Mouse (Mus musculus) frontal cortex, adult 2 months (tissue): ENCODE measurements at regions not wholly inside any gene's neighbourhood (a gene's known extent, or its start where the extent isn't known, plus 50 kb on each side); places are given as distances from the start of the nearest gene placed in this dataset.

Source experiments
- DNase-seq, 2 experiments: peaks; one replicate each; pipeline ENCODE4 v3.0.0; 2022; ENCODE audit warnings: low spot score in 1 of 2; ENCODE audit errors: extremely low spot score in 1 of 2

DNA sequence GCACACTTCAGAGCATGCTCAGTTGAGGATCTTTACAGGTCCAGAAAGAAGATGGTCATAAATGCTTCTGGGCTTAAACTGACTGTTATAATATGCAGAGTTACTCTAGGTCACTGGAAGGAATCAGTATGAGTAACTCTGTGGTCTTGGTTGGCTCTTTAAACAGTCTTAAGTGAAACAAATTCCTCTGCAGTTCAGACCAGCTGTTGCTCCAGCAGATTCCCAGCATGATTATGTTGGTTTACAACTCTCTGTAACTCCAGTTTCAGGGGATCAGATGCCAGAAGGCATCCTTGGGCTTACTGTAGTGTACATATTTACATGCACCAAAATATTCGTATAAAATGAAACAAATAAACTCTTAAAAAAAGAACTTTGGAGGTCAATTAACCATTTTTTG lies 606.1 kb upstream of the Agtr1b start:
- no peak for DNase-seq
